Mouse (Mus musculus) 416B (cell line): ENCODE data around the gene Olfr545.

Source experiments
- DNase-seq: peaks from one replicate; pipeline ENCODE4 v3.0.0; 2011; ENCODE audit warnings: low read depth

Olfr545 gene

GRCm38 (mm10) chr7:102478926-102479325 lies 20.4 kb downstream of the Olfr545 start:
- DNase-seq, result no peak

- no peak for DNase-seq
Observed at GRCm38 (mm10) chr7:102478425-102478824, 20.9 kb downstream of the Olfr545 start.

- no peak for DNase-seq
Observed at GRCm38 (mm10) chr7:102477377-102477776, 22.0 kb downstream of the Olfr545 start.

GRCm38 (mm10) chr7:102476601-102477000 lies 22.8 kb downstream of the Olfr545 start:
- DNase-seq, result no peak

GRCm38 (mm10) chr7:102472675-102473074 lies 26.7 kb downstream of the Olfr545 start:
- DNase-seq, result no peak

- DNase-seq, result no peak
Observed at GRCm38 (mm10) chr7:102467566-102467965, 31.8 kb downstream of the Olfr545 start.

GRCm38 (mm10) chr7:102458618-102459380 lies 40.6 kb downstream of the Olfr545 start:
- DNase-seq, result no peak

GRCm38 (mm10) chr7:102446438-102446837 lies 52.9 kb downstream of the Olfr545 start:
- DNase-seq, result no peak

GRCm38 (mm10) chr7:102444301-102444700 lies 55.1 kb downstream of the Olfr545 start:
- no peak for DNase-seq

GRCm38 (mm10) chr7:102442432-102442831 lies 56.9 kb downstream of the Olfr545 start:
- no peak for DNase-seq

- peak; percentile 99 for DNase-seq
Observed at GRCm38 (mm10) chr7:102441657-102442391, 57.5 kb downstream of the Olfr545 start, which contains the start of gene Rrm1. TSS of gene Rrm1 (plus strand) at chr7:102441695.
